25 mouse cellular contexts compared by ENCODE assay signal in the genomic region with DNA sequence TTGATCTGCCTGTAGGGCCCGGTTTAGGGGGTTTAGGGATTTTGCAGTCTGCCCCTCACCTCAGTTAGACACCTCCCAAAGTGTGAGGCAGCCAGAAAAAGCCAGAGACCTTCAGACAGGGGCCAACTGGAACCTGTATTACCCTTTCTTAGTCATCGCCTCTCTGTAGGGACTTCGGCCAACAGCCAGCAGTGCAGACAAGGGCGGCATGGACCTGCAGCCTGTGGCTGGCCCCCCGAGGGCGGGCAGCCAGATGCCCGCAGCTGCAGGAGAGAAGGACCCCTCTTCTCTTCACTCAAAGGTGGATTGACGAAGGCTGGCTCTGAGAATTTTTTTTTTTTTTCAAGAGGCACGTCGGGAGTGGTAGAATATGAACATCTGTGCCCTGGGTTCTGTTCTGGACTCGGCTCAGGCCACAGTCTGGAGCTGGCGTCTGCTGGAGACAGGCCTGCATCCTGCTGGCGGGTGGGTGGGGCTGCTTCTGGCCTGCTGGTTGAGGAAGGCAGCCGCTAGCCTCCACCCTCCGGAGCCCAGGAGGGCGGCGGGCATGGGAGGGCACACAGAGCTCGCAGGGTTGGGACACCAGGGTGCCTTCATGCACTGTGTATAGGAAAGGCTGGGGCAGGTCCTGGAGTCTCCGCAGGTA. TPM values are rescaled to one million over a fixed set of nuclear protein-coding genes. Genes with fewer than 3 reads are reported as not detected.
DNase-seq lines count a peak whose midpoint lies in the region; ATAC-seq and TF ChIP-seq lines count a peak whose summit lies in the region.
"Had no signal": no experiment of that assay in that cellular context is flagged by ENCODE, and none has a peak within 500 bp of the region (broad histone marks: within the 10 kb centered on the region; RNA-seq: fewer than 3 reads in every experiment).

No protein-coding gene starts in this region.

- peaks cover 14% of the 10 kb centered on the region; the same call in 1 of the 2 replicates for H3K27me3 ChIP-seq in E14TG2a.4 (ENCODE audit: insufficient read depth, low read length)
- no peaks in the 10 kb centered on the region for H3K27me3 ChIP-seq in limb, embryonic 15.5 days
- H3K27me3 ChIP-seq in kidney, embryonic 16.5 days (ENCODE audit: insufficient read depth, low read length) = no peaks in the 10 kb centered on the region
- H3K27me3 ChIP-seq: hindbrain, embryonic 15.5 days; intestine, embryonic 15.5 days; midbrain, embryonic 13.5 days had no signal

- TF ChIP-seq CTCF in E14TG2a.4 (conservative IDR thresholded peaks at IDR 0.05; ENCODE audit: low read length) = no peak

- peak overlapping the region; percentile 61 for H3K4me3 ChIP-seq in E14TG2a.4 (replicated peaks; ENCODE audit: low read length)
- no peak overlapping the region for H3K4me3 ChIP-seq in limb, embryonic 15.5 days
- no peak overlapping the region for H3K4me3 ChIP-seq in kidney, embryonic 16.5 days (ENCODE audit: low read length)
- H3K4me3 ChIP-seq: hindbrain, embryonic 15.5 days; intestine, embryonic 15.5 days; liver, embryonic 15.5 days; midbrain, embryonic 13.5 days had no signal

- peak overlapping the region; percentile 71 for H3K27ac ChIP-seq in limb, embryonic 15.5 days
- H3K27ac ChIP-seq in kidney, embryonic 16.5 days (ENCODE audit: low read length) = no peak overlapping the region
- H3K27ac ChIP-seq: hindbrain, embryonic 15.5 days; intestine, embryonic 15.5 days; liver, embryonic 15.5 days; macrophage; midbrain, embryonic 13.5 days had no signal

- no peak overlapping the region for H3K9ac ChIP-seq in limb, embryonic 15.5 days
- no peak overlapping the region for H3K9ac ChIP-seq in kidney, embryonic 16.5 days (replicated peaks; ENCODE audit: low read length)
- H3K9ac ChIP-seq: hindbrain, embryonic 15.5 days; intestine, embryonic 15.5 days; liver, embryonic 15.5 days; midbrain, embryonic 13.5 days had no signal

- DNase-seq in gastrocnemius, postnatal 14 days = peak; percentile 16
- no peak for DNase-seq in gastrocnemius, postnatal 36 days
- no peak for DNase-seq in lung, postnatal 10 days
- no peak for DNase-seq in ovary, adult 18-20 months (ENCODE audit: low spot score)
- DNase-seq: adrenal gland, adult 8-10 months; cerebellum, adult 2 months; gastrocnemius, postnatal 25 days; kidney, adult 8-10 months; kidney, postnatal 14 days; liver; right cerebral cortex, postnatal 14 days had no signal

- peak; percentile 70 for ATAC-seq in erythroblast, adult 5-6 weeks (replicated peaks; ENCODE audit: low FRiP score, poor library complexity, severe bottlenecking)
- peak; percentile 83 for ATAC-seq in limb, embryonic 15.5 days (ENCODE audit: insufficient number of reproducible peaks, low FRiP score, low TSS enrichment, low read depth)
- ATAC-seq in kidney, embryonic 16.5 days (ENCODE audit: low FRiP score, low TSS enrichment) = no peak
- ATAC-seq: activated CD4-positive, CD25-positive, alpha-beta regulatory T cell, adult 4 months; CD4-positive, CD25-positive, alpha-beta regulatory T cell, adult 4 months; forebrain, embryonic 16.5 days; intestine, embryonic 15.5 days; midbrain, embryonic 13.5 days had no signal

- no peaks in the 10 kb centered on the region for H3K36me3 ChIP-seq in E14TG2a.4 (ENCODE audit: insufficient read depth, low read length)
- no peaks in the 10 kb centered on the region for H3K36me3 ChIP-seq in limb, embryonic 15.5 days
- no peaks in the 10 kb centered on the region for H3K36me3 ChIP-seq in kidney, embryonic 16.5 days (ENCODE audit: insufficient read depth, low read length)
- H3K36me3 ChIP-seq: G1E; hindbrain, embryonic 15.5 days; intestine, embryonic 15.5 days; liver, embryonic 15.5 days; midbrain, embryonic 13.5 days had no signal

- intact Hi-C loops in gastrocnemius, postnatal 14 days (cut with DNase I; ENCODE audit: low total_unique reads) = no loop called here
- intact Hi-C loops in gastrocnemius, postnatal 36 days (cut with DNase I) = no loop called here

- 49% methylated on average over 19 of the region's 19 CpGs for WGBS in limb, embryonic 15.5 days
- WGBS in kidney, embryonic 16.5 days = 68% methylated on average over 19 of the region's 19 CpGs

- H3K4me2 ChIP-seq in limb, embryonic 15.5 days = no peak overlapping the region
- H3K4me2 ChIP-seq in kidney, embryonic 16.5 days (replicated peaks; ENCODE audit: low read depth, low read length) = no peak overlapping the region
- H3K4me2 ChIP-seq: hindbrain, embryonic 15.5 days; intestine, embryonic 15.5 days; liver, embryonic 15.5 days; midbrain, embryonic 13.5 days had no signal

- H3K4me1 ChIP-seq in E14TG2a.4 (replicated peaks; ENCODE audit: low read depth, low read length) = peaks cover 7% of the 10 kb centered on the region
- H3K4me1 ChIP-seq in limb, embryonic 15.5 days = peaks cover 11% of the 10 kb centered on the region
- H3K4me1 ChIP-seq in kidney, embryonic 16.5 days (ENCODE audit: insufficient read depth, low read length) = no peaks in the 10 kb centered on the region
- H3K4me1 ChIP-seq: hindbrain, embryonic 15.5 days; intestine, embryonic 15.5 days; liver, embryonic 15.5 days; midbrain, embryonic 13.5 days had no signal

- no peaks in the 10 kb centered on the region for H3K9me3 ChIP-seq in E14TG2a.4 (ENCODE audit: low read length)
- no peaks in the 10 kb centered on the region for H3K9me3 ChIP-seq in limb, embryonic 15.5 days
- no peaks in the 10 kb centered on the region for H3K9me3 ChIP-seq in kidney, embryonic 16.5 days (ENCODE audit: low read length)
- H3K9me3 ChIP-seq: G1E; hindbrain, embryonic 15.5 days; intestine, embryonic 15.5 days; liver, embryonic 15.5 days; midbrain, embryonic 13.5 days had no signal

RNA-seq across cellular contexts. Expression of a gene that starts 25.9 kb away (rescaled TPM):
- total RNA-seq in gastrocnemius, postnatal 14 days (2021) = 1 to 10 TPM; 1.0 to 1.2 TPM
- total RNA-seq in gastrocnemius, postnatal 36 days (2021) = 1 to 10 TPM; 1.4 to 1.8 TPM
- total RNA-seq in erythroblast, adult 5-6 weeks (2015; ENCODE audit: low replicate concordance) = 792 and 830 TPM in 2 replicates
- 550 and 581 TPM in 2 replicates for total RNA-seq in erythroblast, adult 5-6 weeks (2017; ENCODE audit: low replicate concordance)
- 3.9 and 4.1 TPM in 2 replicates for polyA plus RNA-seq in limb, embryonic 15.5 days (2015; fragmentation: Nextera tagmentation; extraction: Ambion mirVana)
- polyA plus RNA-seq in kidney, embryonic 16.5 days (2015; fragmentation: Nextera tagmentation; extraction: Ambion mirVana) = 3.0 TPM in 2 replicates
- polyA plus RNA-seq: embryonic facial prominence, embryonic 11.5 days had no signal

RNA-seq across cellular contexts. Expression of a gene that starts 43.4 kb away (rescaled TPM):
- 10 to 100 TPM; 23.2 to 27.5 TPM for total RNA-seq in gastrocnemius, postnatal 14 days (2021)
- 10 to 100 TPM; 40.5 to 50.0 TPM for total RNA-seq in gastrocnemius, postnatal 36 days (2021)
- 0.96 and 4.6 TPM in 2 replicates for total RNA-seq in erythroblast, adult 5-6 weeks (2015; ENCODE audit: low replicate concordance)
- total RNA-seq in erythroblast, adult 5-6 weeks (2017; ENCODE audit: low replicate concordance) = 10.0 and 17.6 TPM in 2 replicates
- polyA plus RNA-seq in limb, embryonic 15.5 days (2015; fragmentation: Nextera tagmentation; extraction: Ambion mirVana) = 38.7 and 41.8 TPM in 2 replicates
- 46.8 and 48.0 TPM in 2 replicates for polyA plus RNA-seq in kidney, embryonic 16.5 days (2015; fragmentation: Nextera tagmentation; extraction: Ambion mirVana)

Comparison
In these comparisons a context has a peak if more than half of its experiments do, and no peak if none do; other contexts are left out.
1. RNA of a gene that starts 25.9 kb away (total RNA-seq): 550 to 830 TPM in erythroblast, adult 5-6 weeks; 1.4 to 1.8 TPM in gastrocnemius, postnatal 36 days and 1.0 to 1.2 TPM in gastrocnemius, postnatal 14 days; every median in the first group is over 100 times any median in the second.